Mouse (Mus musculus): ENCODE data around the gene Marveld2.

DNA sequence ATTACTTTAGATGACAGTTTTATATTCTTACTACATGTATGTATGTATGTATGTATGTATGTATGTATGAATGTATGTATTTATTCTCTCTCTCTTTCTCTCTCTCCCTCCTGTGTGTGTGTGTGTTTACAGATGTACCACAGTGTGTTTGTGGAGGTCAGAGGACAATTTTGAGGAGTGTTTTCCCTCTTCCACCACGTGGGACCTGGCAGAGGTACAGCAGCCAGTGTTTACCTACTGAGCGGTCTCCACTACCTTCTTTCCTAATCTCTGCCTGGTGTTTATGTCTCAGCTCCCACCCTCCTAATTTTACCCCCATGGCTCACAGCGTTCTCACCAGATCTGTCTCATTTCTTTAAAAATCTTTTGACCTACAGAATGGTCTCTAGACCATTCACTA is 37.6 kb downstream of the Marveld2 start:
- TF ChIP-seq CTCF (IDR thresholded peaks at IDR 0.05; ENCODE audit: insufficient read depth, low read depth, low read length) (no peak), POLR2A (IDR thresholded peaks at IDR 0.05; ENCODE audit: insufficient read depth, low read depth, low read length) (no peak)
